Mouse (Mus musculus): ENCODE results near the gene Rora.

The Rora gene

GRCm38 (mm10) chr9:68883687-68884086 lies 230.1 kb downstream of the Rora start:
- in situ Hi-C loops (cut with MboI, MseI) = no loop called here

GRCm38 (mm10) chr9:68884451-68885035 lies 231.0 kb downstream of the Rora start:
- in situ Hi-C loops (cut with MboI, MseI) = no loop called here

- in situ Hi-C loops (cut with MboI, MseI) = no loop called here
Measured at GRCm38 (mm10) chr9:68888670-68889069, 235.1 kb downstream of the Rora start.

GRCm38 (mm10) chr9:68891431-68891830 lies 237.8 kb downstream of the Rora start:
- in situ Hi-C loops (cut with MboI, MseI) = no loop called here

GRCm38 (mm10) chr9:68892356-68892755 lies 238.8 kb downstream of the Rora start:
- in situ Hi-C loops (cut with MboI, MseI) = no loop called here

- in situ Hi-C loops (cut with MboI, MseI) = no loop called here
Measured at GRCm38 (mm10) chr9:68892859-68893258, 239.3 kb downstream of the Rora start.

GRCm38 (mm10) chr9:68898286-68898685 lies 244.7 kb downstream of the Rora start:
- in situ Hi-C loops (cut with MboI, MseI) = no loop called here

- in situ Hi-C loops (cut with MboI, MseI) = no loop called here
Measured at GRCm38 (mm10) chr9:68899525-68900222, 246.1 kb downstream of the Rora start.

GRCm38 (mm10) chr9:68906361-68906883 lies 252.8 kb downstream of the Rora start:
- in situ Hi-C loops (cut with MboI, MseI) = no loop called here

- in situ Hi-C loops (cut with MboI, MseI) = no loop called here
Measured at GRCm38 (mm10) chr9:68912483-68913151, 259.0 kb downstream of the Rora start.

- in situ Hi-C loops (cut with MboI, MseI) = no loop called here
Measured at GRCm38 (mm10) chr9:68913191-68913697, 259.7 kb downstream of the Rora start.

- in situ Hi-C loops (cut with MboI, MseI) = no loop called here
Measured at GRCm38 (mm10) chr9:68914541-68915275, 261.1 kb downstream of the Rora start.

- in situ Hi-C loops (cut with MboI, MseI) = no loop called here
Measured at GRCm38 (mm10) chr9:68916741-68917140, 263.2 kb downstream of the Rora start.

- in situ Hi-C loops (cut with MboI, MseI) = no loop called here
Measured at GRCm38 (mm10) chr9:68923128-68923601, 269.6 kb downstream of the Rora start.

- in situ Hi-C loops (cut with MboI, MseI) = no loop called here
Measured at GRCm38 (mm10) chr9:68926406-68926805, 272.8 kb downstream of the Rora start.

- in situ Hi-C loops (cut with MboI, MseI) = no loop called here
Measured at GRCm38 (mm10) chr9:68933159-68933558, 279.6 kb downstream of the Rora start.

- in situ Hi-C loops (cut with MboI, MseI) = no loop called here
Measured at GRCm38 (mm10) chr9:68934238-68934637, 280.7 kb downstream of the Rora start.

GRCm38 (mm10) chr9:68935611-68936010 lies 282.0 kb downstream of the Rora start:
- in situ Hi-C loops (cut with MboI, MseI) = no loop called here

- in situ Hi-C loops (cut with MboI, MseI) = no loop called here
Measured at GRCm38 (mm10) chr9:68941037-68941436, 287.5 kb downstream of the Rora start.

GRCm38 (mm10) chr9:68942595-68943011 lies 289.0 kb downstream of the Rora start:
- in situ Hi-C loops (cut with MboI, MseI) = no loop called here

GRCm38 (mm10) chr9:68944026-68944425 lies 290.4 kb downstream of the Rora start:
- in situ Hi-C loops (cut with MboI, MseI) = no loop called here

GRCm38 (mm10) chr9:68947707-68948106 lies 294.1 kb downstream of the Rora start:
- in situ Hi-C loops (cut with MboI, MseI) = no loop called here

Data from regulatory T cell (primary cell).